Comparison of ENCODE assay signal across 39 mouse cellular contexts in genomic region chr4:89674711-89675110, GRCm38 (mm10). TPM values are rescaled to one million over a fixed set of nuclear protein-coding genes. Genes with fewer than 3 reads are reported as not detected.
"Had no signal": no experiment of that assay in that cellular context is flagged by ENCODE, and none has a peak within 500 bp of the region (broad histone marks: within the 10 kb centered on the region; RNA-seq: fewer than 3 reads in every experiment).

No protein-coding gene starts in this region.

- H3K4me1 ChIP-seq: heart, embryonic 12.5 days; heart, embryonic 13.5 days; heart, embryonic 15.5 days; hindbrain, embryonic 15.5 days; intestine, embryonic 15.5 days; kidney, embryonic 15.5 days had no signal

- H3K4me2 ChIP-seq: heart, embryonic 11.5 days; heart, embryonic 12.5 days; heart, embryonic 13.5 days; heart, embryonic 15.5 days; hindbrain, embryonic 12.5 days; hindbrain, embryonic 13.5 days; hindbrain, embryonic 14.5 days; hindbrain, embryonic 15.5 days; intestine, embryonic 15.5 days; kidney, embryonic 15.5 days had no signal

- H3K36me3 ChIP-seq: heart, embryonic 12.5 days; heart, embryonic 13.5 days; heart, embryonic 15.5 days; hindbrain, embryonic 10.5 days; hindbrain, embryonic 12.5 days; hindbrain, embryonic 13.5 days; hindbrain, embryonic 15.5 days; intestine, embryonic 15.5 days; kidney, embryonic 15.5 days had no signal

- ATAC-seq: hindbrain, embryonic 16.5 days; hindbrain, postnatal 0 days; inflammation-experienced regulatory T-cells, adult 6 months; intestine, embryonic 15.5 days; intestine, embryonic 16.5 days; intestine, postnatal 0 days had no signal

- DNase-seq: heart, postnatal 10 days; heart, postnatal 14 days; heart, postnatal 36 days; heart, postnatal 4 days; kidney, adult 11 months; kidney, adult 18-20 months; kidney, adult 2 months; kidney, adult 8-10 months; kidney, adult 9 months; kidney, postnatal 10 days; kidney, postnatal 14 days; kidney, postnatal 25 days; kidney, postnatal 36 days; kidney, postnatal 4 days; layer of hippocampus, adult 9-11 months; layer of hippocampus, postnatal 36 days had no signal

- H3K4me3 ChIP-seq: heart, embryonic 12.5 days; heart, embryonic 13.5 days; heart, embryonic 15.5 days; hindbrain, embryonic 10.5 days; hindbrain, embryonic 12.5 days; hindbrain, embryonic 13.5 days; hindbrain, embryonic 15.5 days; intestine, embryonic 15.5 days; kidney, embryonic 15.5 days; layer of hippocampus, adult 2 months; left cerebral cortex, adult 2 months had no signal

- H3K9me3 ChIP-seq: heart, embryonic 12.5 days; heart, embryonic 13.5 days; heart, embryonic 15.5 days; hindbrain, embryonic 10.5 days; hindbrain, embryonic 12.5 days; hindbrain, embryonic 13.5 days; hindbrain, embryonic 15.5 days; intestine, embryonic 15.5 days; kidney, embryonic 15.5 days had no signal

- H3K9ac ChIP-seq: heart, embryonic 12.5 days; heart, embryonic 13.5 days; heart, embryonic 15.5 days; hindbrain, embryonic 12.5 days; hindbrain, embryonic 13.5 days; hindbrain, embryonic 14.5 days; hindbrain, embryonic 15.5 days; intestine, embryonic 15.5 days; kidney, embryonic 15.5 days had no signal

- H3K27me3 ChIP-seq: heart, embryonic 12.5 days; heart, embryonic 13.5 days; heart, embryonic 15.5 days; hindbrain, embryonic 12.5 days; hindbrain, embryonic 13.5 days; hindbrain, embryonic 15.5 days; intestine, embryonic 15.5 days; kidney, embryonic 15.5 days had no signal

- H3K27ac ChIP-seq: heart, embryonic 13.5 days; heart, embryonic 15.5 days; hindbrain, embryonic 10.5 days; hindbrain, embryonic 12.5 days; hindbrain, embryonic 13.5 days; hindbrain, embryonic 14.5 days; hindbrain, embryonic 15.5 days; hindbrain, postnatal 0 days; intestine, embryonic 15.5 days; kidney, embryonic 15.5 days; kidney, postnatal 0 days; layer of hippocampus, adult 2 months; left cerebral cortex, adult 2 months had no signal

RNA-seq across cellular contexts. Expression of gene Dmrta1, which starts 4.5 kb away (rescaled TPM):
- total RNA-seq: heart, postnatal 10 days; heart, postnatal 14 days; heart, postnatal 25 days; heart, postnatal 36 days; hematopoietic stem cell, adult 5-6 weeks had no signal
- polyA plus RNA-seq: inflammation-experienced regulatory T-cells, adult 6 months; intestine, postnatal 0 days; kidney, embryonic 16.5 days; large intestine, adult 2 months had no signal
